Mouse (Mus musculus) erythroblast, embryonic 14.5 days (primary cell): Measurements from ENCODE around the gene Igsf11.

ENCODE experiments used
- GATA1 ChIP-seq: IDR thresholded peaks from 2 replicates; pipeline ENCODE4 v1.6.1; 2012; ENCODE audit warnings: low read length, inconsistent platforms, mixed read lengths
- TAL1 ChIP-seq: IDR thresholded peaks from 3 replicates; pipeline ENCODE4 v1.6.1; 2012; ENCODE audit warnings: low read length, inconsistent platforms, mixed read lengths

- TF ChIP-seq TAL1: no peak
- no peak for TF ChIP-seq GATA1
Observed at GRCm38 (mm10) chr16:39065576-39065975, 173.1 kb downstream of the Igsf11 start.
